Mouse (Mus musculus) myocyte (in vitro differentiated cells): ENCODE measurements around the gene Efcab9.

Experiments used
- E2F4 ChIP-seq: IDR thresholded peaks from one replicate; pipeline ENCODE4 v1.6.1; 2011; ENCODE audit warnings: mild to moderate bottlenecking, control low read depth, moderate library complexity; ENCODE audit not compliant: insufficient read depth
- MYOG ChIP-seq, 3 experiments: IDR thresholded peaks; one replicate each; pipeline ENCODE4 v1.6.1; 2011; ENCODE audit warnings: control low read depth in 2 of 3, low read depth in 2 of 3, mild to moderate bottlenecking in 2 of 3; ENCODE audit not compliant: insufficient read length in 2 of 3, control insufficient read depth in 1 of 3, insufficient read depth in 1 of 3
- POLR2A ChIP-seq: IDR thresholded peaks from one replicate; pipeline ENCODE4 v1.6.1; 2011; ENCODE audit warnings: low read depth, mild to moderate bottlenecking, control low read depth, moderate library complexity; ENCODE audit not compliant: insufficient read length
- POLR2AphosphoS2 ChIP-seq: IDR thresholded peaks from one replicate; pipeline ENCODE4 v1.6.1; 2011; ENCODE audit warnings: low read depth, control low read depth; ENCODE audit not compliant: insufficient read length
- TCF12 ChIP-seq: IDR thresholded peaks from one replicate; pipeline ENCODE4 v1.6.1; 2011; ENCODE audit warnings: mild to moderate bottlenecking, control low read depth; ENCODE audit not compliant: poor library complexity, insufficient read depth, severe bottlenecking
- TCF3 ChIP-seq: IDR thresholded peaks from one replicate; pipeline ENCODE4 v1.6.1; 2011; ENCODE audit warnings: low read depth, control low read depth; ENCODE audit not compliant: insufficient read length
- USF1 ChIP-seq: IDR thresholded peaks from one replicate; pipeline ENCODE4 v1.6.1; 2011; ENCODE audit warnings: low read depth, mild to moderate bottlenecking, control low read depth, moderate library complexity

GRCm38 (mm10) chr11:32573669-32574068 lies 41.8 kb upstream of the Efcab9 start:
- TF ChIP-seq USF1 (no peak), E2F4 (no peak), TCF3 (no peak), MYOG (IDR thresholded peaks at IDR 0.05; ENCODE audit: control insufficient read depth in 1 of 3, insufficient read depth in 1 of 3, insufficient read length in 2 of 3, low read depth in 2 of 3) (no peak), POLR2AphosphoS2 (no peak), TCF12 (no peak), POLR2A (no peak)
